Mouse (Mus musculus) olfactory bulb, adult 2 months (tissue): ENCODE data around the gene Fbxl16.

Experiments used
- CTCF ChIP-seq: fragments of 200-500 bp; IDR thresholded peaks from 2 replicates; pipeline ENCODE4 v1.5.1; 2012; ENCODE audit warnings: low read depth, mild to moderate bottlenecking, low read length, moderate library complexity; ENCODE audit not compliant: insufficient read depth
- POLR2A ChIP-seq: fragments of 200-500 bp; IDR thresholded peaks from 2 replicates; pipeline ENCODE4 v1.6.1; 2012; ENCODE audit warnings: mild to moderate bottlenecking, low read depth, low read length, moderate library complexity; ENCODE audit not compliant: insufficient read depth

DNA sequence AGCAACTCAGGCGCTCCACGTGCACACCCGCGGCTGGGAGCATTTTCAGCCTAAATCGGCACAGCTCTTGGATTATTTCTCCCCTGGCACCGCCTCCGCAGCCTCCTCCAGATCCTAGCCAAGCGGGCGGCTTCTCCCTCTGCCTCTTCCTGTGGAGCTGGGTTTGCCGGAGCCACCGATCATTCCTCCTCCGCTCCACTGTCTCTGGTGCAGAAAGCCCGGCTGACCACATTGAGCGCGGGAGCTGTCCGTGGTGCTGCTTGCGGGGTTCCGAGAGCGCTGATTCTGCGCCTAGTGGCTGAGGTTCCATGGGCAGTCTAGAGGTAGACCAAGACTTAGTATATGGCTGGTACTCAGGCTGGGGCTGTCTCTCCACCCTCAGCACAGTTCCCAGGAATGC is 4.6 kb downstream of the Fbxl16 start:
- peak; percentile 32; the same call in 1 of the 2 replicates for TF ChIP-seq CTCF
- TF ChIP-seq POLR2A: 0 out of 2 replicates have a peak, but pooled peaks have one; percentile 20
